Mouse (Mus musculus) intestine, postnatal 0 days (tissue): Measurements from ENCODE around the gene AU040320. TPM values are rescaled to one million over a fixed set of nuclear protein-coding genes. Genes with fewer than 3 reads are reported as not detected.

Experiments used
- ATAC-seq: fragments of 200-750 bp; cut with Nextera tagmentation; 2 replicates; pipeline ENCODE4 v1.8.0; 2017; ENCODE audit warnings: mild to moderate bottlenecking, moderate TSS enrichment, moderate library complexity
- H3K27ac ChIP-seq: fragments of 300-500 bp; sonication (generic); 2 replicates; pipeline ENCODE4 v1.5.1; 2014; ENCODE audit warnings: mild to moderate bottlenecking, low read depth, low read length, moderate library complexity
- H3K27me3 ChIP-seq: fragments of 300-500 bp; sonication (generic); replicated peaks from 2 replicates; pipeline ENCODE4 v1.6.1; 2014; ENCODE audit warnings: low read length, mixed read lengths; ENCODE audit not compliant: control insufficient read depth, insufficient read depth
- H3K36me3 ChIP-seq: fragments of 300-500 bp; sonication (generic); 2 replicates; pipeline ENCODE4 v1.6.1; 2014; ENCODE audit warnings: mild to moderate bottlenecking, moderate library complexity; ENCODE audit not compliant: control insufficient read depth, insufficient read depth
- H3K4me1 ChIP-seq: fragments of 300-500 bp; sonication (generic); replicated peaks from 2 replicates; pipeline ENCODE4 v1.6.1; 2014; ENCODE audit warnings: antibody characterized with exemption, low read length, mixed read lengths; ENCODE audit not compliant: control insufficient read depth, insufficient read depth
- H3K4me2 ChIP-seq: fragments of 300-500 bp; sonication (generic); replicated peaks from 2 replicates; pipeline ENCODE4 v1.6.1; 2014; ENCODE audit warnings: low read depth, mild to moderate bottlenecking, moderate library complexity
- H3K4me3 ChIP-seq: fragments of 300-500 bp; sonication (generic); 2 replicates; pipeline ENCODE4 v1.5.1; 2014; ENCODE audit warnings: low read depth, low read length
- H3K9ac ChIP-seq: fragments of 300-500 bp; sonication (generic); 2 replicates; pipeline ENCODE4 v1.6.1; 2014; ENCODE audit warnings: mild to moderate bottlenecking, low read depth, low read length
- H3K9me3 ChIP-seq: fragments of 300-500 bp; sonication (generic); 2 replicates; pipeline ENCODE4 v1.6.1; 2016; ENCODE audit warnings: mixed run types; ENCODE audit not compliant: control insufficient read depth
- CTCF ChIP-seq: sonication (generic); IDR thresholded peaks from 2 replicates; pipeline ENCODE4 v1.5.1; 2016; ENCODE audit warnings: low read depth, mild to moderate bottlenecking, control low read depth, antibody characterized with exemption, moderate library complexity
- WGBS: fragments of 180-500 bp; shearing (Covaris S2); extraction: QIAGEN DNeasy Blood & Tissue Kit; methylation state at CpG from one replicate; pipeline ENCODE4 v1.1.7; 2014; 5-methylcytosine and 5-hydroxymethylcytosine counted together
- polyA plus RNA-seq: library from polyadenylated mRNA; unstranded; fragments of >200 nt; fragmentation: Nextera tagmentation; extraction: Ambion mirVana; gene quantifications from 2 replicates; pipeline ENCODE4 v1.2.1, GENCODE M21; 2015

The AU040320 gene
- 68.7 and 77.6 TPM in 2 replicates for polyA plus RNA-seq

- Histone ChIP-seq H3K4me1 (peaks cover 5% of the 10 kb centered on the region; the same call in 1 of the 2 replicates), H3K9me3 (no peaks in the 10 kb centered on the region), H3K36me3 (peaks cover 21% of the 10 kb centered on the region), H3K9ac (peak within 1 kb of the TSS; percentile 83), H3K27ac (peak within 1 kb of the TSS; percentile 90), H3K4me2 (peak within 1 kb of the TSS; percentile 98), H3K4me3 (peak within 1 kb of the TSS; percentile 81), H3K27me3 (no peaks in the 10 kb centered on the region)
- TF ChIP-seq CTCF = no peak; the same call in 1 of the 2 replicates
- WGBS = under 1% methylated on average over 69 of the region's 71 CpGs
- ATAC-seq = peak; percentile 95
These were observed at the start of gene AU040320, which contains the start of gene Ncdn for GRCm38 (mm10) chr4:126753268-126754230. AU040320 (plus strand) TSS chr4:126753544. Ncdn (minus strand) TSS chr4:126753438.

GRCm38 (mm10) chr4:126706630-126707438 lies 46.5 kb upstream of the AU040320 start:
- H3K9ac ChIP-seq = no peak overlapping the region
- H3K4me1 ChIP-seq = no peaks in the 10 kb centered on the region
- no peaks in the 10 kb centered on the region for H3K9me3 ChIP-seq
- H3K27ac ChIP-seq = no peak overlapping the region
- 88% methylated on average over 12 of the region's 12 CpGs for WGBS
- no peak for TF ChIP-seq CTCF
- no peaks in the 10 kb centered on the region for H3K27me3 ChIP-seq
- H3K36me3 ChIP-seq = peaks cover 68% of the 10 kb centered on the region
- H3K4me3 ChIP-seq = no peak overlapping the region
- no peak for ATAC-seq
- no peak overlapping the region for H3K4me2 ChIP-seq

GRCm38 (mm10) chr4:126707439-126707826 lies 45.9 kb upstream of the AU040320 start:
- ATAC-seq = no peak
- TF ChIP-seq CTCF = no peak
- no peak overlapping the region for H3K4me2 ChIP-seq
- no peaks in the 10 kb centered on the region for H3K27me3 ChIP-seq
- no peak overlapping the region for H3K9ac ChIP-seq
- 76% methylated on average over 5 of the region's 5 CpGs for WGBS
- H3K27ac ChIP-seq = no peak overlapping the region
- H3K4me1 ChIP-seq = no peaks in the 10 kb centered on the region
- peaks cover 68% of the 10 kb centered on the region for H3K36me3 ChIP-seq
- no peaks in the 10 kb centered on the region for H3K9me3 ChIP-seq
- H3K4me3 ChIP-seq = no peak overlapping the region

- Histone ChIP-seq H3K4me3 (peak overlapping the region; percentile 14; the same call in 1 of the 2 replicates), H3K27me3 (peaks cover 77% of the 10 kb centered on the region), H3K27ac (no peak overlapping the region), H3K9ac (no peak overlapping the region), H3K4me1 (no peaks in the 10 kb centered on the region), H3K36me3 (no peaks in the 10 kb centered on the region), H3K9me3 (no peaks in the 10 kb centered on the region), H3K4me2 (peak overlapping the region; percentile 24)
- no peak for TF ChIP-seq CTCF
- ATAC-seq = no peak
- WGBS = 2% methylated on average over 18 of the region's 18 CpGs
These were observed 21.2 kb upstream of the AU040320 start for GRCm38 (mm10) chr4:126732111-126732510.

GRCm38 (mm10) chr4:126732531-126733380 lies 20.6 kb upstream of the AU040320 start:
- WGBS = 6% methylated on average over 26 of the region's 26 CpGs
- no peak overlapping the region for H3K9ac ChIP-seq
- peak overlapping the region; percentile 24 for H3K4me2 ChIP-seq
- no peak for ATAC-seq
- no peak overlapping the region for H3K27ac ChIP-seq
- no peaks in the 10 kb centered on the region for H3K9me3 ChIP-seq
- no peak for TF ChIP-seq CTCF
- H3K36me3 ChIP-seq = no peaks in the 10 kb centered on the region
- H3K27me3 ChIP-seq = peaks cover 84% of the 10 kb centered on the region
- H3K4me1 ChIP-seq = no peaks in the 10 kb centered on the region
- H3K4me3 ChIP-seq = 0 out of 2 replicates have a peak overlapping the region, but pooled peaks have one; percentile 14
